Mouse (Mus musculus): ENCODE measurements around the gene Pabpn1l.

The Pabpn1l gene

GRCm38 (mm10) chr8:122586749-122587148, 35.8 kb downstream of the Pabpn1l start:
- Histone ChIP-seq H3K4me1 (replicated peaks; ENCODE audit: low read depth, low read length) (peaks cover 47% of the 10 kb centered on the region), H3K36me3 (ENCODE audit: insufficient read depth, low read length) (no peaks in the 10 kb centered on the region), H3K9me3 (ENCODE audit: low read length) (no peaks in the 10 kb centered on the region), H3K4me3 (replicated peaks; ENCODE audit: low read length) (0 out of 2 replicates have a peak overlapping the region, but pooled peaks have one; percentile 17), H3K27me3 (ENCODE audit: insufficient read depth, low read length) (0 out of 2 replicates have a peak, but pooled peaks cover 3% of the 10 kb centered on the region)
- TF ChIP-seq POU5F1 (IDR thresholded peaks at IDR 0.05; ENCODE audit: borderline replicate concordance, low read length) (no peak), NANOG (IDR thresholded peaks at IDR 0.05; ENCODE audit: borderline replicate concordance, low read length) (no peak), CTCF (conservative IDR thresholded peaks at IDR 0.05; ENCODE audit: low read length) (no peak)

DNA sequence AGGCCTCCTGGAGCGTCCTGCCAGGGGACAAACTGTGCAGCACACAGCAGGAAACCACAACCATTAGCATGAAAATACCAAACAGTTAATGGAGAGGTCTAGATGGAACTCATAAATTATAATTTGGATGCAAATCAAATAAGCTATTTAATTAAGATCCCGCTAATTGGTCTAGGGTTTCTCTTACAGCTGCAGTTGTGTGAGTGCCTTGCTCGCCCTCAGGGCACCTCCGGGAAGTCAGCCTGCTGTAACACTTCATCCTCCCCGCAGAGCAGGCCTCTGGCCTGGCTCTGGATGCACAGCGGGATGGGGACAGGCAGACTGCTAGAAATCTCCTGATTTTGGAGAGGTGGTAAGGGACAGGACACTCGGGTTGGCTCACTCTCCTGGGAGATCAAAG, 36.4 kb downstream of the Pabpn1l start:
- TF ChIP-seq CTCF (conservative IDR thresholded peaks at IDR 0.05; ENCODE audit: low read length) (no peak), NANOG (IDR thresholded peaks at IDR 0.05; ENCODE audit: borderline replicate concordance, low read length) (no peak), POU5F1 (IDR thresholded peaks at IDR 0.05; ENCODE audit: borderline replicate concordance, low read length) (no peak)
- H3K36me3 ChIP-seq (ENCODE audit: insufficient read depth, low read length), result no peaks in the 10 kb centered on the region
- peaks cover 51% of the 10 kb centered on the region for H3K4me1 ChIP-seq (replicated peaks; ENCODE audit: low read depth, low read length)
- no peak overlapping the region for H3K4me3 ChIP-seq (replicated peaks; ENCODE audit: low read length)
- no peaks in the 10 kb centered on the region for H3K9me3 ChIP-seq (ENCODE audit: low read length)
- H3K27me3 ChIP-seq (ENCODE audit: insufficient read depth, low read length), result 0 out of 2 replicates have a peak, but pooled peaks cover 3% of the 10 kb centered on the region

- Histone ChIP-seq H3K36me3 (ENCODE audit: insufficient read depth, low read length) (no peaks in the 10 kb centered on the region), H3K27me3 (ENCODE audit: insufficient read depth, low read length) (0 out of 2 replicates have a peak, but pooled peaks cover 3% of the 10 kb centered on the region), H3K4me3 (replicated peaks; ENCODE audit: low read length) (no peak overlapping the region), H3K4me1 (replicated peaks; ENCODE audit: low read depth, low read length) (peaks cover 57% of the 10 kb centered on the region), H3K9me3 (ENCODE audit: low read length) (no peaks in the 10 kb centered on the region)
- TF ChIP-seq NANOG (IDR thresholded peaks at IDR 0.05; ENCODE audit: borderline replicate concordance, low read length) (no peak), CTCF (conservative IDR thresholded peaks at IDR 0.05; ENCODE audit: low read length) (no peak), POU5F1 (IDR thresholded peaks at IDR 0.05; ENCODE audit: borderline replicate concordance, low read length) (no peak)
Observed at GRCm38 (mm10) chr8:122585411-122585891, 37.1 kb downstream of the Pabpn1l start.

DNA sequence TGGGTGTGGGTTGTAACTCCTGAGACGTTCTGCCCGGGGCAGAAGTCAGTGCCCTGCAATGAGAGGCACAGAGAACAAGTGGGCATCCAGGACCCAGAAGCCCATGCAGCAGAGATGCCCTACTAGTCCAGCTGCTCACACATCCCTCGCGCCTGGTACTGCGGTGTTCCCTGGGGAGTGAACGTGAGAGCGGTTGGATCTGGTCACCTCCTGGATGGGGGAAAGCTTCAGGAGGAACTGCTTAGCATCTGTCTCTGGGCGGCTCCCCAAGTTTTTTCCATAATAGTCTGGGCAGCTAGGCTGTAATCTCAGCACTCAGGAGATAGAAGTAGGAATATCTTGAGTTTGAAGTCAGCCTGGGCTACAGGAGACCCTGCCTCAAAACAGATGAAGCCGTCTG, 37.6 kb downstream of the Pabpn1l start:
- Histone ChIP-seq H3K36me3 (ENCODE audit: insufficient read depth, low read length) (no peaks in the 10 kb centered on the region), H3K4me1 (replicated peaks; ENCODE audit: low read depth, low read length) (peaks cover 62% of the 10 kb centered on the region), H3K9me3 (ENCODE audit: low read length) (no peaks in the 10 kb centered on the region), H3K27me3 (ENCODE audit: insufficient read depth, low read length) (0 out of 2 replicates have a peak, but pooled peaks cover 3% of the 10 kb centered on the region), H3K4me3 (replicated peaks; ENCODE audit: low read length) (no peak overlapping the region)
- no peak for TF ChIP-seq NANOG (IDR thresholded peaks at IDR 0.05; ENCODE audit: borderline replicate concordance, low read length)

DNA sequence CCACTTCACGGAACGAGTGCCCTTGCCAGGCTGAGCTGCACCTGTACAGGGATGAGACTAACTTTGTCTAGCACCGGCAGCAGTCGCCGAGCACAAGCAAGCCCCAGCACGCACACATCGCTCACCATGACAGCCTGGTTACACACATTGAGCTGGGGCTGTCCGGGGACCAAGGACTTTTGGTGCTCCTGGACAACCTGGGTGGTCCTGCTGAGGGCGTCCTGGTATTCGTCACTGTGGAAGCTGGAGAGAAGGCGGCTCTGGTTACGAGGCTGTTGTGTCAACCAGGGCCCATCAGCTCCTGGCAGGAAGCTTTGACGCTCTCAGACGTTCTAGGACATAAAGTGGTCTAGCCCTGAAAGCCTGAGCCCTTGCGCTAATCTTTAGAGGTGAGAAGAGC, 41.6 kb downstream of the Pabpn1l start:
- Histone ChIP-seq H3K4me1 (replicated peaks; ENCODE audit: low read depth, low read length) (peaks cover 75% of the 10 kb centered on the region), H3K9me3 (ENCODE audit: low read length) (no peaks in the 10 kb centered on the region), H3K27me3 (ENCODE audit: insufficient read depth, low read length) (0 out of 2 replicates have a peak, but pooled peaks cover 3% of the 10 kb centered on the region), H3K4me3 (replicated peaks; ENCODE audit: low read length) (no peak overlapping the region), H3K36me3 (ENCODE audit: insufficient read depth, low read length) (no peaks in the 10 kb centered on the region)
- TF ChIP-seq CTCF (conservative IDR thresholded peaks at IDR 0.05; ENCODE audit: low read length), result no peak
- no peak for TF ChIP-seq POU5F1 (IDR thresholded peaks at IDR 0.05; ENCODE audit: borderline replicate concordance, low read length)
- no peak for TF ChIP-seq NANOG (IDR thresholded peaks at IDR 0.05; ENCODE audit: borderline replicate concordance, low read length)

DNA sequence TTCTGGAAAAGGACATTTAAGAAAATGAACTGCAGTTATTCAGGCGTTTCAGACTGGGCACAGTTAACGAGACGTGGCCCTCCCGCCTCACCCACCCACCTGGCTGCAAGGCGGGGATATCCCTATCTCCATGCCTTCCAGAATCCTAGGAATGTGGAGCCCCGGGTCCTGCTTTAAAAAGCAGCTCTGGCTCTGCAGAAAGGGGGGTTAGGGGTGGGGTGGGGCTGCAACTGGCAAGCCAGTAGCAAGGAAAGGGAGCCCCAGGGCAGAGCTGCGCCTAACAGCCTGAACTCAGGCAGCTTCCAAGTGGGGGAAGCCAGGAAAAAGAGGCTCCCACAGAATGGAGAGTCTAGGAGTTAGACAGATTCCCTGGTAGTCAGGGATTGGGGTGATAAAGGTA, 43.3 kb downstream of the Pabpn1l start:
- peaks cover 17% of the 10 kb centered on the region for H3K36me3 ChIP-seq (ENCODE audit: insufficient read depth, low read length)
- H3K9me3 ChIP-seq (ENCODE audit: low read length), result no peaks in the 10 kb centered on the region
- H3K4me3 ChIP-seq (replicated peaks; ENCODE audit: low read length), result no peak overlapping the region
- TF ChIP-seq CTCF (conservative IDR thresholded peaks at IDR 0.05; ENCODE audit: low read length) (no peak), NANOG (IDR thresholded peaks at IDR 0.05; ENCODE audit: borderline replicate concordance, low read length) (no peak), POU5F1 (IDR thresholded peaks at IDR 0.05; ENCODE audit: borderline replicate concordance, low read length) (no peak)
- peaks cover 79% of the 10 kb centered on the region for H3K4me1 ChIP-seq (replicated peaks; ENCODE audit: low read depth, low read length)
- H3K27me3 ChIP-seq (ENCODE audit: insufficient read depth, low read length), result 0 out of 2 replicates have a peak, but pooled peaks cover under 1% of the 10 kb centered on the region

GRCm38 (mm10) chr8:122577116-122577515, 45.4 kb downstream of the Pabpn1l start:
- Histone ChIP-seq H3K4me1 (replicated peaks; ENCODE audit: low read depth, low read length) (peaks cover 87% of the 10 kb centered on the region), H3K27me3 (ENCODE audit: insufficient read depth, low read length) (no peaks in the 10 kb centered on the region), H3K4me3 (replicated peaks; ENCODE audit: low read length) (peak overlapping the region; percentile 96), H3K36me3 (ENCODE audit: insufficient read depth, low read length) (peaks cover 36% of the 10 kb centered on the region), H3K9me3 (ENCODE audit: low read length) (no peaks in the 10 kb centered on the region)
- TF ChIP-seq NANOG (IDR thresholded peaks at IDR 0.05; ENCODE audit: borderline replicate concordance, low read length), result no peak
- no peak for TF ChIP-seq POU5F1 (IDR thresholded peaks at IDR 0.05; ENCODE audit: borderline replicate concordance, low read length)
- no peak for TF ChIP-seq CTCF (conservative IDR thresholded peaks at IDR 0.05; ENCODE audit: low read length)

GRCm38 (mm10) chr8:122576648-122577022, 45.9 kb downstream of the Pabpn1l start, which contains the start of gene Aprt:
Aprt (minus strand) TSS chr8:122576909.
- no peaks in the 10 kb centered on the region for H3K9me3 ChIP-seq (ENCODE audit: low read length)
- H3K4me3 ChIP-seq (replicated peaks; ENCODE audit: low read length), result peak within 1 kb of the TSS; percentile 96
- H3K4me1 ChIP-seq (replicated peaks; ENCODE audit: low read depth, low read length), result peaks cover 91% of the 10 kb centered on the region
- TF ChIP-seq NANOG (IDR thresholded peaks at IDR 0.05; ENCODE audit: borderline replicate concordance, low read length) (no peak), CTCF (conservative IDR thresholded peaks at IDR 0.05; ENCODE audit: low read length) (no peak), POU5F1 (IDR thresholded peaks at IDR 0.05; ENCODE audit: borderline replicate concordance, low read length) (no peak)
- no peaks in the 10 kb centered on the region for H3K27me3 ChIP-seq (ENCODE audit: insufficient read depth, low read length)
- H3K36me3 ChIP-seq (ENCODE audit: insufficient read depth, low read length), result peaks cover 41% of the 10 kb centered on the region

All from E14TG2a.4 (cell line).